Mouse (Mus musculus) limb, embryonic 12.5 days (tissue): ENCODE measurements at regions not wholly inside any gene's neighbourhood (a gene's known extent, or its start where the extent isn't known, plus 50 kb on each side); places are given as distances from the start of the nearest gene placed in this dataset.

Source experiments
- ATAC-seq: fragments of 200-750 bp; cut with Nextera tagmentation; 2 replicates; pipeline ENCODE4 v1.8.0; 2017; ENCODE audit warnings: low read depth, moderate TSS enrichment; ENCODE audit not compliant: insufficient number of reproducible peaks, insufficient read depth, low FRiP score, low TSS enrichment
- H3K27ac ChIP-seq: fragments of 300-500 bp; sonication (generic); 2 replicates; pipeline ENCODE4 v1.5.1; 2016; ENCODE audit warnings: mild to moderate bottlenecking, moderate library complexity
- H3K27me3 ChIP-seq: fragments of 300-500 bp; sonication (generic); 2 replicates; pipeline ENCODE4 v1.6.1; 2016; ENCODE audit warnings: mild to moderate bottlenecking, moderate library complexity
- H3K36me3 ChIP-seq: fragments of 300-500 bp; sonication (generic); 2 replicates; pipeline ENCODE4 v1.6.1; 2016; ENCODE audit warnings: mild to moderate bottlenecking, moderate library complexity
- H3K4me1 ChIP-seq: fragments of 300-500 bp; sonication (generic); replicated peaks from 2 replicates; pipeline ENCODE4 v1.6.1; 2016
- H3K4me2 ChIP-seq: fragments of 300-500 bp; sonication (generic); 2 replicates; pipeline ENCODE4 v1.6.1; 2016; ENCODE audit warnings: mild to moderate bottlenecking, moderate library complexity
- H3K4me3 ChIP-seq: fragments of 300-500 bp; sonication (generic); replicated peaks from 2 replicates; pipeline ENCODE4 v1.5.1; 2016; ENCODE audit warnings: mild to moderate bottlenecking
- H3K9ac ChIP-seq: fragments of 300-500 bp; sonication (generic); replicated peaks from 2 replicates; pipeline ENCODE4 v1.6.1; 2016; ENCODE audit warnings: mild to moderate bottlenecking, moderate library complexity
- H3K9me3 ChIP-seq: fragments of 300-500 bp; sonication (generic); 2 replicates; pipeline ENCODE4 v1.6.1; 2016; ENCODE audit warnings: mild to moderate bottlenecking, moderate library complexity
- WGBS: fragments of 180-500 bp; shearing (Covaris S2); methylation state at CpG from one replicate; pipeline ENCODE4 v1.1.7; 2016; 5-methylcytosine and 5-hydroxymethylcytosine counted together

GRCm38 (mm10) chr3:62278279-62278678 is 59.9 kb upstream of the Arhgef26 start:
- no peaks in the 10 kb centered on the region for H3K4me1 ChIP-seq
- H3K4me3 ChIP-seq, result no peak overlapping the region
- no peaks in the 10 kb centered on the region for H3K27me3 ChIP-seq
- 75% methylated on average over 3 of the region's 3 CpGs for WGBS
- no peak overlapping the region for H3K27ac ChIP-seq
- no peak overlapping the region for H3K4me2 ChIP-seq
- no peaks in the 10 kb centered on the region for H3K9me3 ChIP-seq
- no peak for ATAC-seq
- no peak overlapping the region for H3K9ac ChIP-seq
- H3K36me3 ChIP-seq, result no peaks in the 10 kb centered on the region

GRCm38 (mm10) chr3:62280960-62281359 is 57.2 kb upstream of the Arhgef26 start:
- 48% methylated on average over 2 of the region's 2 CpGs for WGBS
- H3K36me3 ChIP-seq, result no peaks in the 10 kb centered on the region
- no peaks in the 10 kb centered on the region for H3K27me3 ChIP-seq
- no peak overlapping the region for H3K9ac ChIP-seq
- no peaks in the 10 kb centered on the region for H3K9me3 ChIP-seq
- no peak overlapping the region for H3K4me2 ChIP-seq
- no peak overlapping the region for H3K4me3 ChIP-seq
- no peak; the same call in 1 of the 2 replicates for ATAC-seq
- H3K4me1 ChIP-seq, result no peaks in the 10 kb centered on the region
- no peak overlapping the region for H3K27ac ChIP-seq
